Mouse (Mus musculus) adrenal gland, postnatal 10 days (tissue): ENCODE measurements around the gene Dok3. TPM values are rescaled to one million over a fixed set of nuclear protein-coding genes. Genes with fewer than 3 reads are reported as not detected.

ENCODE experiments used
- DNase-seq: peaks from one replicate; pipeline ENCODE4 v3.0.0; 2021; ENCODE audit warnings: mixed read lengths
- microRNA-seq: library from miRNA; unstranded; fragments of <30 nt; microRNA quantifications from one replicate; pipeline ENCODE4 v1.2.0, GENCODE M21; 2021
- total RNA-seq, 2 experiments: library from RNA; stranded (reverse); gene quantifications; 2 replicates each; pipeline ENCODE4 v1.2.3; 2021

The Dok3 gene
- total RNA-seq, 2 experiments from 2014 or later = 5.0 to 5.1 TPM

DNA sequence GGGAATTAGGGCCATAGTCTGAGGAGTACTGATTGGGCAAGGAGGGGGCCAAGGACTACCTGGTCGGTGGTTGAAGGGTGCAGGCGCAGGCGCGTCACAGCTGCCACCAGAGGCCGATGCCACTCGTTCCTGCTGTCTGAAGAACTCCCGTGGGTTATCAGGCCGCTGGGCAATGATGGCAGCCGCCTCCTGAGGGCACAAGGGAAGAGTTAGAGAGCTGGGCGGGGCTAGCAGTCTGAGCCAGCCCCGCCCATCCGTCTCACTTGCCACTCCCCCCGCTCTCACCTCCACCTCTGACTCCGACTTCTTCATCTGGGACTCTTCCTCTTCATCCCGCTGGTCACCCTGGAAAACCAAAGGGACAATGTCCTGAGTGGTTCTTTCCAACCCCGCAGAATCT, 51.6 kb downstream of the Dok3 start:
- no peak for DNase-seq

DNA sequence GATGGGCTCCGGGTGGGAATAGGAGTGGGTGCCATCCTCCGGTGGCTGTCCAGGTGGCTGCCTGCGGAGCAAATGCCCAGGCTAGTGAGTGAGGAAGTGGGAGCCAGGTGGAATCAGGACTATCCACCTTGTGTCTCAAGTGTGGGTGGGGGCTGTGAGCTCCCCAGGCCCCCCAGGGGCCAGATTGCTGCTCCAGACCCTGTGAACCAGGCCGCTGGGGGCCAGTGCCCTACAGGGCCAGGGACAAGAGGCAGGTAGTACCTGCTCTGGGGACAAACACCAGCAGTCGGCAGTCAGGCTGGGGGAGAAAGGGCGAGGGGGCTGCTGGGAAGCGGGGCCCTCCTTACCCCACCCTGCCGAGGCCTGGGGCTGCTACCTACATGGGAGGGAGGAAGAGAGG, 52.8 kb downstream of the Dok3 start:
- DNase-seq = no peak

DNA sequence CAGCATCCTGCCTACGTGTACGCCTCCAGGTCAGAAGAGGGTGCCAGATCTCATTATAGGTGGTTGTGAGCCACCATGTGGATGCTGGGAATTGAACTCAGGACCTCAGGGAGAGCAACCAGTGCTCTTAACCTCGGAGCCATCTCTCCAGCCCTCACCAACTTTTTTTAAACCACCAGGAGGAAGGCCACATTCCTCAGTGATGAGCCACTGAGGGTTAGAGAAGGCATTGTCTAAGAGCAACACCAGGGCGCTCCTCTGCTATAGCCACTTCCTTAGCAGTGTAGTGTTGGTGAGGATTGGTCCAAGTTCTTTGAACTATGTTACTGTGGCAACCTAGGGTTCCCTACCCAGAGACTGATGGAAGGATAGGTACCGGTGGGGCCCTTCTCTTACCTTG, 53.3 kb downstream of the Dok3 start:
- no peak for DNase-seq

DNA sequence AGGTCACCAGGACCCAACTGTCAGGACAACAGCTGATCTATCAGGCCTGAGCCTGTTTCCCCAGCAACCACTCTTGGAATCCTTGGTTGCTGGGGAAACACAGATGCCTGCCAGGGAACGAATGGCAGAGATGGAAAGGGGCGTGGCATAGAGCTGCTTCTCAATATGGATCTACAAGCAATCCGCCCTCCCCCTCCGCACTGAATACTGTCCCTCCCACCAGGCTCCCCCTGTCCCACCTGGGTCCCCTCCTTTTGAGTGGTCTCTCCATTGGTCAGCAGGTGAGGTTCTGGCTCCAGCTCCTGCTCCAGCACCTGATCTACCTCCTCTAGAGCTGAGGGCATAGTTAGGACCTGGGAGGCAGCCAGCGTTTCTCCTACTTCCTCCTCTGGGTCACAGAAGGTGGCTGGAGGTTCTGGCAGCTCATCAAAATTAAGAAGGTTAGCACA, 54.5 kb downstream of the Dok3 start:
- DNase-seq = no peak

DNA sequence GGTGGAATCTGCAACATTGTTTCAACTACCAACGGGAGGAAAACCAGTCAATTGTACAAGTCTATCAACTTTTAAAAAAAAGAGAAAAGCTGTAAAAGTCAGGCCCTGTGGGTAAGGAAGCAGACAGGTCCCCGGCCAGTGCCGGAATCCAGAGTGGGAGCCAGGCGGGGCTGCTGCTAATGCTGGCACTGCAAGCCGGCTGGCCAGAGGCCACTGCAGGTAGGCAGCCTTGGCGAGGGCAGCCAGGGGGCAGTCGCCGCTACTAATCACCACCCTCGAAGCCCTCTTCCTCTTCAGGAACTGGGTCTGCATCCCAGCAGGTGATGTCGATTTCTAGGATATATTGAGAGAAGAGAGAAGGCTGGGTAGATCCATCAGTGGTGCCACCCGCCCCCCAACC, 55.1 kb downstream of the Dok3 start:
- no peak for DNase-seq

Small RNAs within 50 kb of the gene (microRNA-seq; reads per million reads assigned to microRNA genes)
- 8.3 reads per million, percentile 12 among the genes with 10 or more reads in this experiment for gene Mir6944
- gene Mir6945 = 2.3 reads per million

Other genes starting within 250 kb of the Dok3 start
- gene Prelid1, start 208.8 kb downstream of the Dok3 start, total RNA-seq = 100 to 1,000 TPM; 168 to 185 TPM
- gene Rab24, start 207.3 kb downstream of the Dok3 start, total RNA-seq = 10 to 100 TPM; 54.8 to 67.8 TPM
- gene Mxd3, start 199.5 kb downstream of the Dok3 start, total RNA-seq = 10 to 100 TPM; 11.0 to 12.8 TPM
- gene Lman2, start 166.5 kb downstream of the Dok3 start, total RNA-seq = 100 to 1,000 TPM; 105 to 113 TPM
- 1 to 10 TPM; 1.9 to 2.6 TPM for gene Rgs14, start 159.6 kb downstream of the Dok3 start, total RNA-seq
- under 1 TPM in 1 of 2 experiments, not detected in 1; 0.42 TPM for gene Slc34a1, start 131.1 kb downstream of the Dok3 start, total RNA-seq
- gene Pfn3, start 114.1 kb downstream of the Dok3 start, total RNA-seq = not detected
- 100 to 1,000 TPM in 1 of 2 experiments, 10 to 100 TPM in 1; 39.7 to 101 TPM for gene F12, start 102.5 kb downstream of the Dok3 start, total RNA-seq
- gene Grk6, start 84.2 kb downstream of the Dok3 start, total RNA-seq = 10 to 100 TPM; 40.2 to 47.0 TPM
- 1 to 10 TPM; 3.7 to 4.2 TPM for gene Prr7, start 65.0 kb downstream of the Dok3 start, total RNA-seq
- 10 to 100 TPM; 32.1 to 41.6 TPM for gene Dbn1, start 41.2 kb downstream of the Dok3 start, total RNA-seq
- gene Pdlim7, start 15.6 kb downstream of the Dok3 start, total RNA-seq = 10 to 100 TPM; 31.6 to 39.4 TPM
- gene Ddx41, start 7.4 kb upstream of the Dok3 start, total RNA-seq = 10 to 100 TPM; 38.5 to 39.9 TPM
- gene Fam193b, start 41.8 kb upstream of the Dok3 start, total RNA-seq = 10 to 100 TPM; 32.4 to 52.0 TPM
- 100 to 1,000 TPM; 144 to 146 TPM for gene Tmed9, start 44.4 kb upstream of the Dok3 start, total RNA-seq
- 10 to 100 TPM; 11.7 to 14.9 TPM for gene B4galt7, start 70.6 kb upstream of the Dok3 start, total RNA-seq
- 10 to 100 TPM; 27.4 to 28.4 TPM for gene Caml, start 93.7 kb upstream of the Dok3 start, total RNA-seq
- 10 to 100 TPM; 30.6 to 36.4 TPM for gene Ddx46, start 105.7 kb upstream of the Dok3 start, total RNA-seq
- 10 to 100 TPM; 52.5 to 53.8 TPM for gene B230219D22Rik, start 163.8 kb upstream of the Dok3 start, total RNA-seq
- gene Txndc15, start 185.4 kb upstream of the Dok3 start, total RNA-seq = 10 to 100 TPM; 53.2 to 55.6 TPM
- gene Pcbd2, start 198.1 kb upstream of the Dok3 start, total RNA-seq = 10 to 100 TPM; 73.5 to 74.7 TPM